Mouse (Mus musculus) olfactory bulb, adult 2 months (tissue): ENCODE measurements around the gene Gfpt2. TPM values are rescaled to one million over a fixed set of nuclear protein-coding genes. Genes with fewer than 3 reads are reported as not detected.

ENCODE experiments used
- H3K27ac ChIP-seq: fragments of 200-500 bp; 2 replicates; pipeline ENCODE4 v1.5.1; 2012; ENCODE audit warnings: low read depth, low read length; ENCODE audit not compliant: insufficient read depth
- H3K4me1 ChIP-seq: fragments of 200-500 bp; 2 replicates; pipeline ENCODE4 v1.6.1; 2012; ENCODE audit warnings: low read length; ENCODE audit not compliant: control insufficient read depth, insufficient read depth
- H3K4me3 ChIP-seq: fragments of 200-500 bp; 2 replicates; pipeline ENCODE4 v1.5.1; 2012; ENCODE audit warnings: mild to moderate bottlenecking, low read depth, low read length, moderate library complexity; ENCODE audit not compliant: insufficient read depth
- CTCF ChIP-seq: fragments of 200-500 bp; IDR thresholded peaks from 2 replicates; pipeline ENCODE4 v1.5.1; 2012; ENCODE audit warnings: low read depth, mild to moderate bottlenecking, low read length, moderate library complexity; ENCODE audit not compliant: insufficient read depth
- POLR2A ChIP-seq: fragments of 200-500 bp; IDR thresholded peaks from 2 replicates; pipeline ENCODE4 v1.6.1; 2012; ENCODE audit warnings: mild to moderate bottlenecking, low read depth, low read length, moderate library complexity; ENCODE audit not compliant: insufficient read depth
- WGBS: fragments of 180-500 bp; shearing (Covaris S2); methylation state at CpG from one replicate; pipeline ENCODE4 v1.1.7; 2018; 5-methylcytosine and 5-hydroxymethylcytosine counted together
- polyA plus RNA-seq: library from polyadenylated mRNA; stranded (reverse); fragments of >200 nt; gene quantifications from 2 replicates; pipeline ENCODE4 v1.2.4, GENCODE M21; 2012; ENCODE audit warnings: low replicate concordance; ENCODE audit not compliant: missing spikeins, insufficient read depth, insufficient read length

The Gfpt2 gene
- polyA plus RNA-seq, 1 experiment, result not detected

GRCm38 (mm10) chr11:49842718-49843117 lies 48.7 kb downstream of the Gfpt2 start:
- H3K27ac ChIP-seq, result no peak overlapping the region
- peaks cover 12% of the 10 kb centered on the region for H3K4me1 ChIP-seq
- H3K4me3 ChIP-seq, result no peak overlapping the region
- TF ChIP-seq POLR2A (no peak), CTCF (no peak)
- WGBS, result 24% methylated on average over 3 of the region's 3 CpGs

- Histone ChIP-seq H3K27ac (no peak overlapping the region), H3K4me1 (peaks cover 14% of the 10 kb centered on the region), H3K4me3 (no peak overlapping the region)
- WGBS, result 84% methylated on average over 10 of the region's 10 CpGs
- TF ChIP-seq POLR2A (no peak), CTCF (no peak)
Measured at GRCm38 (mm10) chr11:49844311-49844710, 50.3 kb downstream of the Gfpt2 start.

- no peak for TF ChIP-seq CTCF
- TF ChIP-seq POLR2A, result no peak
- 39% methylated on average over 3 of the region's 3 CpGs for WGBS
- H3K4me1 ChIP-seq, result peaks cover 14% of the 10 kb centered on the region
- no peak overlapping the region for H3K27ac ChIP-seq
- no peak overlapping the region for H3K4me3 ChIP-seq
Measured at GRCm38 (mm10) chr11:49844969-49845368, 51.0 kb downstream of the Gfpt2 start.

- Histone ChIP-seq H3K4me3 (peak overlapping the region; percentile 87), H3K27ac (0 out of 2 replicates have a peak overlapping the region, but pooled peaks have one; percentile 14), H3K4me1 (peaks cover 14% of the 10 kb centered on the region)
- 26% methylated on average over 11 of the region's 11 CpGs for WGBS
- TF ChIP-seq POLR2A, result no peak
- no peak for TF ChIP-seq CTCF
Measured at GRCm38 (mm10) chr11:49845958-49846357, 52.0 kb downstream of the Gfpt2 start.

- Histone ChIP-seq H3K4me3 (peak within 1 kb of the TSS; percentile 87), H3K27ac (peak within 1 kb of the TSS; percentile 70), H3K4me1 (peaks cover 14% of the 10 kb centered on the region)
- under 1% methylated on average over 63 of the region's 68 CpGs for WGBS
- TF ChIP-seq POLR2A (peak; percentile 82), CTCF (peak; percentile 83)
Measured at GRCm38 (mm10) chr11:49846401-49847070, 52.6 kb downstream of the Gfpt2 start, which contains the start of gene Mapk9. Mapk9 (plus strand) TSS chr11:49846751.

DNA sequence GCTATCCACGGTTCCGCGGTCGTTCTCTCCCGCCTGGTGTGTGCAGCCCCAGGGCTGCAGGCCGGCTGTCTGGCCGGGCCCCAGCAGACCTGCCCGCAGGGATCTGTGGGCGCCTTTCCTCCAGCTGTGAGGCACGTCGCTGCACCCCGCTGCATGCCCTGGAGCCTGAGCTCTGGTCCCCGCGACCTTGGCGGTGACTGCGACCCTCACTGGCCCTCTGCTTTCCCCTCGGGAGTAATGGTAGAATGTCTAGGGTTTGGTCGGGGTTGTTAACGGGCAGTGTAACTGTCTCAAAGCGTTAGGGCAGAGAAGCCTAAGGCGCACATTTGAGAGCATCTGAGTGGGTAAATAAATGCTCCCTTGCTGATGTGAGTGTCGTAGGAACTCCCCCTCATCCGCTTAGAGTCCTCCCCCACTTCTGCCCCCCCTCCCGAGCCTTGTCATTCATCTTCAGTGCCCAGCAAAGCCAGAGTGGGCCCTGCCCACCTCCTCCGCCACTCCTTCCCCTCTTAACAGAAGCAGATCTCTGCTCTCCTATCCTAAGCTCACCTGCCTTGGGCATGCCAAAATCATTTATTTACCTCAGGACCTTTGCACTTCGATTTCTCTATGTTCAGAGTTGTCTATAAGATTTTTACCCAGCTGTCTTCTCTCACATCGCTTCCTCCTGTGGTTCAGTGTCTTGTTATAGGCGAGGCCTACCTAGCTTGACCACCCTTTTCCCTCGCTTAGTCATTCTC lies 53.3 kb downstream of the Gfpt2 start:
- peak overlapping the region; percentile 70 for H3K27ac ChIP-seq
- no peak for TF ChIP-seq CTCF
- TF ChIP-seq POLR2A, result no peak
- WGBS, result 6% methylated on average over 29 of the region's 29 CpGs
- H3K4me1 ChIP-seq, result peaks cover 17% of the 10 kb centered on the region
- H3K4me3 ChIP-seq, result peak overlapping the region; percentile 87

- no peak for TF ChIP-seq POLR2A
- TF ChIP-seq CTCF, result no peak
- H3K4me1 ChIP-seq, result peaks cover 15% of the 10 kb centered on the region
- no peak overlapping the region; the same call in 1 of the 2 replicates for H3K4me3 ChIP-seq
- H3K27ac ChIP-seq, result no peak overlapping the region
- 45% methylated on average over 2 of the region's 2 CpGs for WGBS
Measured at GRCm38 (mm10) chr11:49847811-49848078, 53.8 kb downstream of the Gfpt2 start.

GRCm38 (mm10) chr11:49848080-49848815 lies 54.3 kb downstream of the Gfpt2 start:
- 10% methylated on average over 4 of the region's 4 CpGs for WGBS
- no peak overlapping the region for H3K27ac ChIP-seq

GRCm38 (mm10) chr11:49850331-49850730 lies 56.4 kb downstream of the Gfpt2 start:
- TF ChIP-seq CTCF (no peak), POLR2A (no peak)
- Histone ChIP-seq H3K4me3 (no peak overlapping the region), H3K27ac (no peak overlapping the region), H3K4me1 (peaks cover 15% of the 10 kb centered on the region)
- 88% methylated on average over 7 of the region's 7 CpGs for WGBS

More at GRCm38 (mm10) chr11:49848080-49848815, 54.3 kb downstream of the Gfpt2 start:
- no peak for TF ChIP-seq POLR2A
- TF ChIP-seq CTCF, result no peak
- Histone ChIP-seq H3K4me1 (peaks cover 15% of the 10 kb centered on the region), H3K4me3 (peak overlapping the region; percentile 28)
